Mouse (Mus musculus): ENCODE results near the gene Kifc1. TPM values are rescaled to one million over a fixed set of nuclear protein-coding genes. Genes with fewer than 3 reads are reported as not detected.
A peak's percentile ranks its signal among the peaks of the same experiment; 100 is the strongest.

The Kifc1 gene
- total and polyA plus RNA-seq, 3 experiments = 16.0 to 41.2 (median 23.0) TPM

DNA sequence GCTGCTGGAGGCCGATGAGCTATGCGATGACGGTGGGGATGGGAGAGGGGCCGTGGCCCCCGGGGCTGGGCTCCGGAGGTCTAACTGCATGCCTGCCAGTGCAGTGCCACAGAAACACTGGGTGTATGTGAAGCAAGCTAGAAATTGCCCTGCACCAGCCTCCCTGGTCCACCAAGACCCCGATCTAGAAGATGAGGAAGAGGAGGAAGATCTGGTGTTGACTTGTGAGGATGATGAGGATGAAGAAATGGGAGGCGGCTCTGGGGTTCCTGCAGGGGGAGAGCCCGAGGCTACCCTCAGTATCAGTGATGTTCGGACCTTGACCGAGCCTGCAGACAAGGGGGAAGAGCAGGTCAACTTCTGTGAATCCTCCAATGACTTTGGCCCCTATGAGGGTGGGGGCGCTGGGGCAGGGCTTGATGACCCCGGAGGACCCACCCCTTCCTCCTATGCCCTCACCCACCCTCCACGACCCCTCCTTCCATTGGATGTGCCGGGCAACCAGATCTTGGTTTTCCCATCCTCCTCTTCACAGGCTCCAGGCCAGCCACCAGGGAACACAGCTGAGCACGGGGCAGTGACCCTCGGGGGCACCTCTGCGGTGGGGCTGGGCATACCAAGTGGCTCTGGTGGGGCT lies 27.3 kb upstream of the Kifc1 start:
- H3K9ac ChIP-seq (ENCODE audit: insufficient read depth, low read depth) = no peak overlapping the region
- H3K36me3 ChIP-seq (replicated peaks in 1 of 2; ENCODE audit: control insufficient read depth in 1 of 2, insufficient read depth in 1 of 2, low read length in 1 of 2) = peaks cover 44 to 62% of the 10 kb centered on the region in 2 experiments
- no peak overlapping the region for H3K4me3 ChIP-seq (replicated peaks in 1 of 3; ENCODE audit: low read depth in 2 of 3, low read length in 2 of 3, poor library complexity in 1 of 3)
- TF ChIP-seq ZKSCAN1 (IDR thresholded peaks at IDR 0.05; ENCODE audit: borderline replicate concordance, low read depth, low read length) (no peak), IRF4 (IDR thresholded peaks at IDR 0.05; ENCODE audit: low read depth, low read length) (no peak), NRF1 (IDR thresholded peaks at IDR 0.05; ENCODE audit: low read depth, low read length) (no peak), JUN (IDR thresholded peaks at IDR 0.05; ENCODE audit: insufficient read depth, low read depth, low read length) (no peak), UBTF (IDR thresholded peaks at IDR 0.05; ENCODE audit: low read depth, low read length) (no peak), POLR2A (IDR thresholded peaks at IDR 0.05; ENCODE audit: low read depth, low read length) (no peak), E2F4 (IDR thresholded peaks at IDR 0.05; ENCODE audit: insufficient replicate concordance, low read depth, low read length) (no peak)
- H3K9me3 ChIP-seq (replicated peaks; ENCODE audit: low read length) = peaks cover 6% of the 10 kb centered on the region
- no peak for DNase-seq (ENCODE audit: extremely low read depth)
- in situ Hi-C loops (cut with MboI; ENCODE audit: low pct_ligation_motif_present, low pct_unique_long_range_greater_than_20kb, low sequenced_read_pairs) = no loop called here
- H3K4me1 ChIP-seq (ENCODE audit: control insufficient read depth in 1 of 2, insufficient read depth in 2 of 2) = peaks cover 32 to 55% of the 10 kb centered on the region in 2 experiments
- dilution Hi-C loops (cut with MboI; ENCODE audit: extremely low pct_ligation_motif_present, extremely low pct_unique_long_range_greater_than_20kb, low sequenced_read_pairs) = no loop called here
- H3K4me2 ChIP-seq (ENCODE audit: insufficient read depth, low read depth, poor library complexity, severe bottlenecking) = no peak overlapping the region; the same call in 1 of the 2 replicates
- H3K27me3 ChIP-seq (replicated peaks) = no peaks in the 10 kb centered on the region
- no peak overlapping the region for H3K27ac ChIP-seq (ENCODE audit: insufficient read depth, low read depth)
- peaks cover 24% of the 10 kb centered on the region for H3K79me2 ChIP-seq (replicated peaks; ENCODE audit: control insufficient read depth, extremely low read depth, insufficient read depth, poor library complexity, severe bottlenecking)

- dilution Hi-C loops (cut with MboI; ENCODE audit: extremely low pct_ligation_motif_present, extremely low pct_unique_long_range_greater_than_20kb, low sequenced_read_pairs) (no loop called here), in situ Hi-C loops (cut with MboI; ENCODE audit: low pct_ligation_motif_present, low pct_unique_long_range_greater_than_20kb, low sequenced_read_pairs) (no loop called here)
- no peak for DNase-seq (ENCODE audit: extremely low read depth)
- H3K79me2 ChIP-seq (replicated peaks; ENCODE audit: control insufficient read depth, extremely low read depth, insufficient read depth, poor library complexity, severe bottlenecking) = peaks cover 22% of the 10 kb centered on the region
- H3K4me3 ChIP-seq (replicated peaks in 1 of 3; ENCODE audit: low read depth in 2 of 3, low read length in 2 of 3, poor library complexity in 1 of 3) = peak overlapping the region in 2 of 3 experiments; percentile 41 to 58
- peak overlapping the region; percentile 62 for H3K4me2 ChIP-seq (ENCODE audit: insufficient read depth, low read depth, poor library complexity, severe bottlenecking)
- TF ChIP-seq ETS1 (conservative IDR thresholded peaks at IDR 0.05; ENCODE audit: low read depth, low read length) = no peak
- no peak for TF ChIP-seq ZKSCAN1 (IDR thresholded peaks at IDR 0.05; ENCODE audit: borderline replicate concordance, low read depth, low read length)
- TF ChIP-seq MYC (IDR thresholded peaks at IDR 0.05; ENCODE audit: low read depth, low read length) = no peak
- peaks cover 44 to 62% of the 10 kb centered on the region in 2 experiments for H3K36me3 ChIP-seq (replicated peaks in 1 of 2; ENCODE audit: control insufficient read depth in 1 of 2, insufficient read depth in 1 of 2, low read length in 1 of 2)
- peaks cover 30 to 55% of the 10 kb centered on the region in 2 experiments for H3K4me1 ChIP-seq (ENCODE audit: control insufficient read depth in 1 of 2, insufficient read depth in 2 of 2)
- H3K9ac ChIP-seq (ENCODE audit: insufficient read depth, low read depth) = no peak overlapping the region
- H3K27ac ChIP-seq (ENCODE audit: insufficient read depth, low read depth) = no peak overlapping the region
- H3K27me3 ChIP-seq (replicated peaks) = no peaks in the 10 kb centered on the region
- H3K9me3 ChIP-seq (replicated peaks; ENCODE audit: low read length) = peaks cover 6% of the 10 kb centered on the region
These were observed 26.6 kb upstream of the Kifc1 start for GRCm38 (mm10) chr17:33916847-33917655.

DNA sequence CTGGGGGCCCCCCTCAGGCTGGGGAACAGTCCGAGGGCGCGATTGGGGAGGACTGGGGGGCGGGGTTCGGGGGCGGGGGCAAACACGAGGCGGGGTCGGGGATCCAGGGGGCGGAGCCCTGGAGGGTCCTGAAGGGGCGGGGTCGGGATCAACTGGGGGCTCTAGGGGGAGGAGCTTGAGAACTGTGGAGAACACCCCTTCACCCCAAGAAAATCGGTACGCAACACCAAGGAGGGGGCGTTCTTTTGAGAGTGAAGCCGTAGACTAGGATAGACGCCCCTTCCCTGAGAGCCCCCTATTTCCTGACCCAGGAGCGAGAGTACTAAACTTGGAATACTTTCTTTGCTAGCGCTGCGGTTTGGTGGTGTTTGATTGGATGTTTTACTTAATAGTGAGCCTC lies 25.8 kb upstream of the Kifc1 start:
- DNase-seq (ENCODE audit: extremely low read depth) = no peak
- TF ChIP-seq POLR2A (IDR thresholded peaks at IDR 0.05; ENCODE audit: low read depth, low read length) (no peak), NELFE (IDR thresholded peaks at IDR 0.05; ENCODE audit: low read depth, low read length) (no peak), UBTF (IDR thresholded peaks at IDR 0.05; ENCODE audit: low read depth, low read length) (no peak), USF2 (conservative IDR thresholded peaks at IDR 0.05; ENCODE audit: low read depth, low read length) (no peak), IRF4 (IDR thresholded peaks at IDR 0.05; ENCODE audit: low read depth, low read length) (no peak), MAFK (IDR thresholded peaks at IDR 0.05; ENCODE audit: insufficient replicate concordance, low read length) (no peak), ZKSCAN1 (IDR thresholded peaks at IDR 0.05; ENCODE audit: borderline replicate concordance, low read depth, low read length) (no peak), RAD21 (IDR thresholded peaks at IDR 0.05; ENCODE audit: low read depth, low read length) (no peak), JUN (IDR thresholded peaks at IDR 0.05; ENCODE audit: insufficient read depth, low read depth, low read length) (no peak), MYC (IDR thresholded peaks at IDR 0.05; ENCODE audit: low read depth, low read length) (no peak), KAT2A (IDR thresholded peaks at IDR 0.05; ENCODE audit: insufficient replicate concordance, low read length) (no peak), SMC3 (IDR thresholded peaks at IDR 0.05; ENCODE audit: low read depth, low read length) (no peak), SIN3A (IDR thresholded peaks at IDR 0.05; ENCODE audit: low read length) (no peak), ZC3H11A (IDR thresholded peaks at IDR 0.05; ENCODE audit: low read depth, low read length) (no peak), POLR2AphosphoS2 (IDR thresholded peaks at IDR 0.05; ENCODE audit: low read depth, low read length) (no peak), RCOR1 (conservative IDR thresholded peaks at IDR 0.05; ENCODE audit: low read depth, low read length) (no peak), MAZ (IDR thresholded peaks at IDR 0.05; ENCODE audit: low read depth, low read length) (no peak), USF1 (IDR thresholded peaks at IDR 0.05; ENCODE audit: low read depth, low read length) (no peak), ETS1 (conservative IDR thresholded peaks at IDR 0.05; ENCODE audit: low read depth, low read length) (no peak)
- Histone ChIP-seq H3K4me2 (ENCODE audit: insufficient read depth, low read depth, poor library complexity, severe bottlenecking) (peak overlapping the region; percentile 62), H3K4me1 (ENCODE audit: control insufficient read depth in 1 of 2, insufficient read depth in 2 of 2) (peaks cover 27 to 50% of the 10 kb centered on the region in 2 experiments), H3K9ac (ENCODE audit: insufficient read depth, low read depth) (peak overlapping the region; percentile 70), H3K4me3 (replicated peaks in 1 of 3; ENCODE audit: low read depth in 2 of 3, low read length in 2 of 3, poor library complexity in 1 of 3) (peak overlapping the region; percentile 58 to 62 (median 59)), H3K27me3 (replicated peaks) (no peaks in the 10 kb centered on the region), H3K9me3 (replicated peaks; ENCODE audit: low read length) (peaks cover 6% of the 10 kb centered on the region), H3K79me2 (replicated peaks; ENCODE audit: control insufficient read depth, extremely low read depth, insufficient read depth, poor library complexity, severe bottlenecking) (peaks cover 14% of the 10 kb centered on the region), H3K27ac (ENCODE audit: insufficient read depth, low read depth) (no peak overlapping the region), H3K36me3 (replicated peaks in 1 of 2; ENCODE audit: control insufficient read depth in 1 of 2, insufficient read depth in 1 of 2, low read length in 1 of 2) (peaks cover 45 to 62% of the 10 kb centered on the region in 2 experiments)
- dilution Hi-C loops (cut with MboI; ENCODE audit: extremely low pct_ligation_motif_present, extremely low pct_unique_long_range_greater_than_20kb, low sequenced_read_pairs) = no loop called here
- in situ Hi-C loops (cut with MboI; ENCODE audit: low pct_ligation_motif_present, low pct_unique_long_range_greater_than_20kb, low sequenced_read_pairs) = no loop called here
